Mouse (Mus musculus): ENCODE data around the gene Dr1. TPM values are rescaled to one million over a fixed set of nuclear protein-coding genes. Genes with fewer than 3 reads are reported as not detected.
A peak's percentile ranks its signal among the peaks of the same experiment; 100 is the strongest.
"Not testable (repeated sequence)": the region's sequence is repeated elsewhere in the genome, so short reads cannot be mapped to it uniquely, and the experiment has no call there.

Dr1 gene
- polyA plus RNA-seq, 1 experiment from 2014 or later: 30.0 TPM

DNA sequence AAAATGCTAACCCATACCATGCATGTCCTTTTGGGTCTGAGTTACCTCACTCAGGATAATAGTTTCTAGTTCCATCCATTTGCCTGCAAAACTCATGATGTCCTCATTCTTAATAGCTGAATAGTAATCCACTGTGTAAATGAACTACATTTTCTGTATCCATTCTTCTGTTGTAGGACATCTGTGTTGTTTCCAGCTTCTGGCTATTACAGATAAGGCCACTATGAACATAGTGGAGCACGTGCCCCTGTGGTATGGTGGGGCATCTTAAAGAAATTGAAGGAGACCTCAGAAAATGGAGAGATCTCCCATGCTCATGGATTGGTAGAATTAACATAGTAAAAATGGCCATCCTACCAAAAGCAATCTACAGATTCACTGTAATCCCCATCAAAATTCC lies 4.9 kb upstream of the Dr1 start:
- H3K9me3 ChIP-seq (ENCODE audit: control insufficient read depth, low read length); H3K4me2 ChIP-seq (ENCODE audit: low read length); H3K27me3 ChIP-seq (ENCODE audit: control insufficient read depth, insufficient read depth, low read length); H3K9ac ChIP-seq (ENCODE audit: low read length); H3K36me3 ChIP-seq (ENCODE audit: control insufficient read depth, insufficient read depth, low read length); ATAC-seq (ENCODE audit: insufficient number of reproducible peaks, insufficient read depth, low FRiP score, low read depth); H3K27ac ChIP-seq (replicated peaks in 1 of 2; ENCODE audit: control insufficient read depth in 1 of 2, insufficient read depth in 1 of 2, low read depth in 2 of 2, low read length in 2 of 2); H3K4me1 ChIP-seq (ENCODE audit: control insufficient read depth in 2 of 2, insufficient read depth in 2 of 2, low read length in 2 of 2); H3K4me3 ChIP-seq (ENCODE audit: control insufficient read depth in 1 of 2, insufficient read depth in 1 of 2, low read depth in 1 of 2, low read length in 2 of 2): not testable (repeated sequence)
- 83% methylated on average over 1 of the region's 1 CpGs for WGBS

- no peak overlapping the region for H3K9ac ChIP-seq (ENCODE audit: low read length)
- H3K4me2 ChIP-seq (ENCODE audit: low read length): no peak overlapping the region
- no peaks in the 10 kb centered on the region for H3K9me3 ChIP-seq (ENCODE audit: control insufficient read depth, low read length)
- no peaks in the 10 kb centered on the region for H3K27me3 ChIP-seq (ENCODE audit: control insufficient read depth, insufficient read depth, low read length)
- no peak overlapping the region for H3K4me3 ChIP-seq (ENCODE audit: control insufficient read depth in 1 of 2, insufficient read depth in 1 of 2, low read depth in 1 of 2, low read length in 2 of 2)
- H3K36me3 ChIP-seq (ENCODE audit: control insufficient read depth, insufficient read depth, low read length): no peaks in the 10 kb centered on the region
- H3K27ac ChIP-seq (replicated peaks in 1 of 2; ENCODE audit: control insufficient read depth in 1 of 2, insufficient read depth in 1 of 2, low read depth in 2 of 2, low read length in 2 of 2): no peak overlapping the region
- H3K4me1 ChIP-seq (ENCODE audit: control insufficient read depth in 2 of 2, insufficient read depth in 2 of 2, low read length in 2 of 2): peaks cover 3 to 22% of the 10 kb centered on the region in 2 experiments; a peak in 3 of 4 replicates
- ATAC-seq (ENCODE audit: insufficient number of reproducible peaks, insufficient read depth, low FRiP score, low read depth): no peak
These were observed 1.7 kb upstream of the Dr1 start for GRCm38 (mm10) chr5:108266990-108267389.

- Histone ChIP-seq H3K9ac (ENCODE audit: low read length) (peak overlapping the region; percentile 94), H3K36me3 (ENCODE audit: control insufficient read depth, insufficient read depth, low read length) (peaks cover 8% of the 10 kb centered on the region; the same call in 1 of the 2 replicates), H3K27me3 (ENCODE audit: control insufficient read depth, insufficient read depth, low read length) (no peaks in the 10 kb centered on the region), H3K4me1 (ENCODE audit: control insufficient read depth in 2 of 2, insufficient read depth in 2 of 2, low read length in 2 of 2) (peaks cover 3 to 26% of the 10 kb centered on the region in 2 experiments; a peak in 3 of 4 replicates), H3K4me3 (ENCODE audit: control insufficient read depth in 1 of 2, insufficient read depth in 1 of 2, low read depth in 1 of 2, low read length in 2 of 2) (peak overlapping the region; percentile 81 to 95), H3K27ac (replicated peaks in 1 of 2; ENCODE audit: control insufficient read depth in 1 of 2, insufficient read depth in 1 of 2, low read depth in 2 of 2, low read length in 2 of 2) (peak overlapping the region; percentile 90 to 96), H3K4me2 (ENCODE audit: low read length) (peak overlapping the region; percentile 95), H3K9me3 (ENCODE audit: control insufficient read depth, low read length) (no peaks in the 10 kb centered on the region)
- peak; percentile 58 for ATAC-seq (ENCODE audit: insufficient number of reproducible peaks, insufficient read depth, low FRiP score, low read depth)
- under 1% methylated on average over 44 of the region's 44 CpGs for WGBS
These were observed 540 bp downstream of the Dr1 start for GRCm38 (mm10) chr5:108269063-108269810.

DNA sequence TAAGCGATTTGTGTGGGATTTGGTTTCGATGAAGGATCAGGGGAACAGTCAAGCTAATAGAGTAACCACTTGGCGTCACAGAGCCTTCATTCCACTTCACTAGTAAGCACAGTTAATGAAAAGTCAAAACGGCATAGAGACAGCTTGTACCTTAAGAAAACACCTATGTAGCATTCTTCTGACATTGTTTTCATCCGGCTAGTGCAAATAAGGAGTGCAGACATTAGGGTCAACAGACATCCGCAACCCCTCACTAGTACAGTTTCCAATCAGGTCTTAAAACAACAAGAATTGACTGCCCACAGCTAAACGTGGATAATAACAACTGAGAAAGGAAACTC lies 1.1 kb downstream of the Dr1 start:
- Histone ChIP-seq H3K4me1 (ENCODE audit: control insufficient read depth in 2 of 2, insufficient read depth in 2 of 2, low read length in 2 of 2) (peaks cover 3 to 26% of the 10 kb centered on the region in 2 experiments; a peak in 3 of 4 replicates), H3K27ac (replicated peaks in 1 of 2; ENCODE audit: control insufficient read depth in 1 of 2, insufficient read depth in 1 of 2, low read depth in 2 of 2, low read length in 2 of 2) (peak overlapping the region in 1 of 2 experiments; percentile 22; a peak in 1 of 4 replicates), H3K4me2 (ENCODE audit: low read length) (peak overlapping the region; percentile 95)

DNA sequence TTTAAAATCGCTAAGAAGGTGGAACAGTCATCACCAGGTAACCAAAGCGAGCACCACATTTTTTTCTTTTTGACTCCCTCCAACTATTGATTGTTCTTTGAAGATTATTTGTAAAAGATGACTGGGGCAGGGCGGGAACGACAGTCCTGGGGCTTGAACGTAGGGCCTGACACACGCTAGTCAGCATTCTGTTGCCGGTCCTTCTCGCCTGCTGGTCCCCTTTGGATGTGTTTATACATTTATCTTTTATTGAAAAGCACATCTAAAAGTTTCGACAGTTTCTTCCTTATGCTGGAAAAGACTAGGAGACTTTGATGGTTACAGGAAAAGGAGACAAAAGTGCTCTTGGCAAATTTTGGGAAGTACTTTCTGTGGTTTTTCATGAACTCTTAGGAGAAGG lies 1.7 kb downstream of the Dr1 start:
- Histone ChIP-seq H3K9ac (ENCODE audit: low read length) (peak overlapping the region; percentile 94), H3K4me2 (ENCODE audit: low read length) (peak overlapping the region; percentile 95), H3K4me1 (ENCODE audit: control insufficient read depth in 2 of 2, insufficient read depth in 2 of 2, low read length in 2 of 2) (peaks cover 3 to 26% of the 10 kb centered on the region in 2 experiments; a peak in 3 of 4 replicates), H3K27ac (replicated peaks in 1 of 2; ENCODE audit: control insufficient read depth in 1 of 2, insufficient read depth in 1 of 2, low read depth in 2 of 2, low read length in 2 of 2) (no peak overlapping the region), H3K9me3 (ENCODE audit: control insufficient read depth, low read length) (no peaks in the 10 kb centered on the region), H3K36me3 (ENCODE audit: control insufficient read depth, insufficient read depth, low read length) (peaks cover 15% of the 10 kb centered on the region), H3K4me3 (ENCODE audit: control insufficient read depth in 1 of 2, insufficient read depth in 1 of 2, low read depth in 1 of 2, low read length in 2 of 2) (peak overlapping the region; percentile 81 to 95), H3K27me3 (ENCODE audit: control insufficient read depth, insufficient read depth, low read length) (no peaks in the 10 kb centered on the region)
- ATAC-seq (ENCODE audit: insufficient number of reproducible peaks, insufficient read depth, low FRiP score, low read depth): no peak
- WGBS: 33% methylated on average over 9 of the region's 9 CpGs

More for the DNA sequence above, 1.1 kb downstream of the Dr1 start:
- Histone ChIP-seq H3K36me3 (ENCODE audit: control insufficient read depth, insufficient read depth, low read length) (peaks cover 10% of the 10 kb centered on the region), H3K4me3 (ENCODE audit: control insufficient read depth in 1 of 2, insufficient read depth in 1 of 2, low read depth in 1 of 2, low read length in 2 of 2) (peak overlapping the region; percentile 81 to 95), H3K9ac (ENCODE audit: low read length) (peak overlapping the region; percentile 94), H3K9me3 (ENCODE audit: control insufficient read depth, low read length) (no peaks in the 10 kb centered on the region), H3K27me3 (ENCODE audit: control insufficient read depth, insufficient read depth, low read length) (no peaks in the 10 kb centered on the region)
- ATAC-seq (ENCODE audit: insufficient number of reproducible peaks, insufficient read depth, low FRiP score, low read depth): no peak
- WGBS: 5% methylated on average over 7 of the region's 7 CpGs

GRCm38 (mm10) chr5:108271345-108271744 lies 2.6 kb downstream of the Dr1 start:
- Histone ChIP-seq H3K36me3 (ENCODE audit: control insufficient read depth, insufficient read depth, low read length) (peaks cover 24% of the 10 kb centered on the region), H3K4me3 (ENCODE audit: control insufficient read depth in 1 of 2, insufficient read depth in 1 of 2, low read depth in 1 of 2, low read length in 2 of 2) (peak overlapping the region in 1 of 2 experiments; percentile 81; a peak in 1 of 4 replicates), H3K4me2 (ENCODE audit: low read length) (peak overlapping the region; percentile 95), H3K4me1 (ENCODE audit: control insufficient read depth in 2 of 2, insufficient read depth in 2 of 2, low read length in 2 of 2) (peaks cover 3 to 26% of the 10 kb centered on the region in 2 experiments; a peak in 3 of 4 replicates)
- H3K27ac ChIP-seq (replicated peaks in 1 of 2; ENCODE audit: control insufficient read depth in 1 of 2, insufficient read depth in 1 of 2, low read depth in 2 of 2, low read length in 2 of 2); ATAC-seq (ENCODE audit: insufficient number of reproducible peaks, insufficient read depth, low FRiP score, low read depth); H3K27me3 ChIP-seq (ENCODE audit: control insufficient read depth, insufficient read depth, low read length); H3K9ac ChIP-seq (ENCODE audit: low read length); H3K9me3 ChIP-seq (ENCODE audit: control insufficient read depth, low read length): not testable (repeated sequence)
- WGBS: 90% methylated on average over 6 of the region's 6 CpGs

DNA sequence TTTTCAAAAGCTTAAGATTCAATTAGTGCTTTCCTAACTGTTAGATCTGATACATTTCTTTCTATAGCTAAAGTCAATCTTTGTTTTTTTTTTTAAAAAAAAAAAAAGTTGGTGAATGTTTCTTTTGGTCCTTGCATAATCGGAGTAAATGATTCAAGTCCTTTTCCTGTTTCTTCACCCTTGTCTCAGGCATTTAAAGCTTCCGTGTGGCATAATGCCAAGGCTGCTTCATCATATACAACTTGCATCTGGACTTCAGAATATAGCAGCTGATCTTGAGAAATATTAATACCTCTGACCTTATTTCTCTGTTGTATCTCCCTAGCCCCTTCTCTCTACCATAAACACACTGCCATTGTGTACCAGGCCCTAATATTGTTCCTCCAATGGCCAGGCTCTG lies 18.3 kb downstream of the Dr1 start:
- H3K9me3 ChIP-seq (ENCODE audit: control insufficient read depth, low read length): peaks cover 12% of the 10 kb centered on the region; the same call in 1 of the 2 replicates
- no peak overlapping the region for H3K4me2 ChIP-seq (ENCODE audit: low read length)
- no peak overlapping the region for H3K4me3 ChIP-seq (ENCODE audit: control insufficient read depth in 1 of 2, insufficient read depth in 1 of 2, low read depth in 1 of 2, low read length in 2 of 2)
- no peak overlapping the region for H3K27ac ChIP-seq (replicated peaks in 1 of 2; ENCODE audit: control insufficient read depth in 1 of 2, insufficient read depth in 1 of 2, low read depth in 2 of 2, low read length in 2 of 2)
- H3K4me1 ChIP-seq (ENCODE audit: control insufficient read depth in 2 of 2, insufficient read depth in 2 of 2, low read length in 2 of 2): no peaks in the 10 kb centered on the region
- no peak for ATAC-seq (ENCODE audit: insufficient number of reproducible peaks, insufficient read depth, low FRiP score, low read depth)
- WGBS: 68% methylated on average over 2 of the region's 2 CpGs
- no peak overlapping the region for H3K9ac ChIP-seq (ENCODE audit: low read length)
- H3K36me3 ChIP-seq (ENCODE audit: control insufficient read depth, insufficient read depth, low read length): no peaks in the 10 kb centered on the region
- H3K27me3 ChIP-seq (ENCODE audit: control insufficient read depth, insufficient read depth, low read length): no peaks in the 10 kb centered on the region

Measured in heart, embryonic 14.5 days (tissue).